Mouse (Mus musculus): Measurements from ENCODE around the gene Cdhr4. TPM values are rescaled to one million over a fixed set of nuclear protein-coding genes. Genes with fewer than 3 reads are reported as not detected.

Cdhr4 gene
- total RNA-seq, 2 experiments from 2014 or later: not detected

DNA sequence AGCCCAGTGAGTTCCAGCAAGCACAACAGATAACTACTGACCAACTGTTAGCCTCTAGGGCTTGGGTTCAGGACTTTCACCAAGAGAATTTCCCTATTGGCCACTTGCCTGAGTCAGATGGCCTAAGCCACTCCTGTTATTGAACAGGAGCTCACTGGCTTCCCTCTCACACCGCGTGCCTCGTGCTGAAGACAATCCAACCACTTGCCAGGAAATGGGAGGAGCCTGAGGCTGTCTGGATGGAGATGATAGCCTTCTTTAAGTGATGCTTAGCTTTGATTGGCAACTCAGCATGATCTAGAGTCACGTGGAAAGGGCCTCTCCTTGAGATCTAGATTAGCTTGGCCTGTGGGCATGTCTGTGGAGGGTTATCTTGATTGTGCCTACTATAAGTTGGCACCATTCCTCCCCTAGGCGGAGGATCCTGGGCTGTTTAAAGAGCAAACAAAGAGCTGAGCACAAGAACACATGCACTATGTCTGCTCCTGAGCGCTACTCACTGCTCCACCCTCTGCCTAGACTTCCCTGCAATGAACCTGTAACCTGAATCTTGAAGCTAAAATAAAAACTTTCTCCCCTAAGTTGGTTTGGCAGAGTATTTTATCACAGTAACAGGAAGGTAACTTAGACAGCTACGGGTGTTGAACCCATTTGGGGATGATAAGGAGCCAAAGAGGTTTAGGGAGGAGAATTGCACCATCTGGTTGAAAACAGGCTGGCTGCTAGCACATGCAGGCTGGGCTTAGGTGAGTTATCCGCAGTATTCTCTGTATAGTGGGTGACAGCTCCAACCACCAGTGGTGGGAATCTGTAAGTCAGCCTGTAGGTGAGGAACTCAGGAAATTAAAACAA, 20.4 kb upstream of the Cdhr4 start:
- ATAC-seq (replicated peaks; ENCODE audit: poor library complexity, severe bottlenecking): peak; percentile 31

DNA sequence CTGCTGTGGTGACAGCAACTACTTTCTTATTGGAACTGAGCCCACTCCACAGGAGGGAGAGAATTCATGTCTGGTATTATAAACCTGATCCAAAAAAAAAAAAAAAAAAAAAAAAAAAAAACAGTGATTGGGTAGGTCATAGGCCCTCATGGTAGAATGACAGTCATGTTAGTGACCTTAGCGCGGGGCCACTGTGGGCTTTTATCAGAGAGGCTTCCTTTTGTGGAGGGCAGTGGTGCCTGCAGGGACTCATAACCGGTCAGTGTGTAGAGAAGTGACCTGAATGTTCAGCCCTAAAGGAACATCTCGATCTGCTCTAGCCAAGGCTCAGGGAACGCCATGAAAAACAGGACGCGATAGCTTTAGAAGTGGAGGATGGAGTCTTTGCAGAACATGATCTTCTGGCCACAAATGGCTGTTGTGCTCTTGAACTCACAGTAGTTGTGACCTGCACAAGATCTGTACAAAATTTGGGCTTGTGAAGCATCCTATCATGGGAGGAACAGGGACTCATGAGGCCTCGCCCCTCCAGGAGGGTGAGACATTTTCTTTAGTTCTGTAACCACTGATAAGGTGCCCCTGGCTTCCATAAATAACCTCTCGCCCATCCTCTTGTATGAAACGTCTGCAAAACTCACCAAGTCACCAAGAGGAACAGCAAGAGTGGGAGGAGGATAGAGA, 17.7 kb upstream of the Cdhr4 start:
- no peak for ATAC-seq (replicated peaks; ENCODE audit: poor library complexity, severe bottlenecking)

DNA sequence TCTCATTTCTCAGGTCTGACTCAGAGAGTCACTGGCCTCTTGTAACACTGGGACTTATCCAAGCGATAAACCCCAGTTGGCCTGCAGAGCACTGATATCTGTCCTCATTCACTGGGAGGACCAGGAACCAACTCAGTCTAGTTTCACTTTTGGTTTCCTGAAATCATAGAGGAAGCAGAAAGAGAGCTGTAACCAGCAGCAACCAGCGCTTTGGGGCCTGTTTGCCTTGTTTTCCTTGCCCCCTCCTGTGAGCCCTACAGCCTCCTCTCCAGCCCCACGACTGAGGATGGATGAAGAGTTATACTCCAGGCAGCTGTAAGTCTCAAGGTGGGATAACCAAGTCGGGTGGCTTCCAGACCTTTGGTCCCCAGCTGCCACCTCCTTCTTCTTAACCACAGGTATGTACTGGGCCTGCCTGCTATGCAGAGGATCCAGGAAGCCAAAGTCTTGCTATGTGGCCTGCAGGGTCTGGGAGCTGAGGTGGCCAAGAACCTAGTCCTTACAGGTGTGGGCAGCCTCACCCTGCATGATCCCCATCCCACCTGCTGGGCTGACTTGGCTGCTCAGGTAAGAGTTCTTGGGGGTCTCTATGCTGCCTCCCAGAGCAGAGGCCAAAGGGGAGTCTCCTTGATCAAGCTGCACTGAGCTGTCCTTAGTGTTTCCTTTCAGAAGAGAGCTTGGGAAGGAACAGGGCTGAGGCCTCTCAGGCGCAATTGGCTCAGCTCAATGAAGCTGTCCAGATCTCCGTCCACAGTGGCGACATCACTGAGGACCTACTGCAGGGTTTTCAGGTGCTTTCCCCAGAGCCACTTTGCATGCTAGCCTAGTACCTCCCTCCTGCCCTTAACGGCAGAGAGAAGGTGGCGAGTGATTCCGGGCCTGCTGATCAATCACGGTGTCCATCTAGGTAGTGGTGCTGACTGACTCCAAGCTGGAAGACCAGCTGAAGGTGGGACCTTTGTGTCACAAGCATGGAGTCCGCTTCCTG, 16.6 kb upstream of the Cdhr4 start, which contains the start of gene Uba7:
Gene Uba7 (plus strand): TSS at position 107 of the 988 bp plus-strand sequence.
- peak; percentile 81 for ATAC-seq (replicated peaks; ENCODE audit: poor library complexity, severe bottlenecking)

DNA sequence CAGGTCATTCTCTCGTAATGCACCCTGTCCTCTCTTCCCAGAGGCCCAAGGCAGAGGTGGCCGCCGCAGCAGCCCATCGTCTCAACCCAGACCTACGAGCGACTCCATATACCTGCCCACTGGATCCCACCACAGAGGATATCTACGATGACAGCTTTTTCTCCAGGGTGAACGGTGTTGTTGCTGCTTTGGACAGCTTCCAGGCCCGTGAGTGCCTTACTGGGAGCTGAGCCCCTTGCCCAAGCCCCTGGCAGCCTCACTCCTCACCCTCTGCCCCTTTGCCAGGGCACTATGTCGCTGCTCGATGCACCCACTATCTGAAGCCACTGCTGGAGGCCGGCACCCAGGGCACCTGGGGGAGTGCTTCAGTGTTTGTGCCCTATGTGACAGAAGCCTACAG, 13.5 kb upstream of the Cdhr4 start:
- ATAC-seq (replicated peaks; ENCODE audit: poor library complexity, severe bottlenecking): no peak

DNA sequence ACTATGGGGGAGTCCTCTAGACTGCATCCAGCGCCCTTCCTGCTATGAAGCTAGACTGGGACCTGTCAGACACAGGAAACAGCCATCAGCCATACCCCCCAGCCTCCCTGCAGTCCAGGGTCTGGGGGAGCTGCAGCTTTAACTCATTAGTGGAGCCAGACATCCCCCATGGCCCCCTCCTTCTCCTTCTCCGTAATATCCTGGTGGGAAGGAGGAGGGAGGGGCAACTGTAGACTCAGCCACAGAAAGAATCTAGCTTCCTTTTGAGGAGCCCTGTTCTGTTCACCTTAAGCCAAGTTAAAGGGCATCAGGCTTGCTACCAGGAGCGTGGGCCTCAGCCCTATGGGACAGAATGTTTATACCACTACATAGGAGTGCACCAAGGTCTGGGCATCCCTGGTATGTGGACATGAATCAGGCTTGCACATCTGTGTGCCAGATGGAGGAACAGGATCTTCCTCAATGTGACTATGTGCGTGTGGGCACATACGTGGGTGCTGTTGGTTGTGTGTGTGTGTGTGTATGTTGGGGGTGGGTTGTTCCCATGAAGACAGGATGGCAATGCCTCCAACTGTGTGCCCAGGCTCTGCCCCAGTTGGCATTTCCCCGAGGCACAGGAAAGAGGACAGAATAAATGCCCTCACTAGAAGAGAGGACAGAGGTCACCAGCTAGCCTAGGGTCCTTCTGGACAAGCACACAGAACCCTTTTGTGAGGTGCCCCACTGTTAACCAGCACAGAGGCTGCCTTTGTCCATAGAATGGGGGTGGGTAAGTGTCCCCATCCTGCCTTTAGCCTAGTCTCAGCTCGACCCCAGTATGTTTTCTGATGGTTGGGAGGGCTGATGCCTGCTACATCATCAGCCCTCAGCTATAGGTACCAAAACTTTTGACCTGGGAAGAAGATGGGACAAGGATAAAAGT, 10.4 kb upstream of the Cdhr4 start:
- peak; percentile 26 for ATAC-seq (replicated peaks; ENCODE audit: poor library complexity, severe bottlenecking)

DNA sequence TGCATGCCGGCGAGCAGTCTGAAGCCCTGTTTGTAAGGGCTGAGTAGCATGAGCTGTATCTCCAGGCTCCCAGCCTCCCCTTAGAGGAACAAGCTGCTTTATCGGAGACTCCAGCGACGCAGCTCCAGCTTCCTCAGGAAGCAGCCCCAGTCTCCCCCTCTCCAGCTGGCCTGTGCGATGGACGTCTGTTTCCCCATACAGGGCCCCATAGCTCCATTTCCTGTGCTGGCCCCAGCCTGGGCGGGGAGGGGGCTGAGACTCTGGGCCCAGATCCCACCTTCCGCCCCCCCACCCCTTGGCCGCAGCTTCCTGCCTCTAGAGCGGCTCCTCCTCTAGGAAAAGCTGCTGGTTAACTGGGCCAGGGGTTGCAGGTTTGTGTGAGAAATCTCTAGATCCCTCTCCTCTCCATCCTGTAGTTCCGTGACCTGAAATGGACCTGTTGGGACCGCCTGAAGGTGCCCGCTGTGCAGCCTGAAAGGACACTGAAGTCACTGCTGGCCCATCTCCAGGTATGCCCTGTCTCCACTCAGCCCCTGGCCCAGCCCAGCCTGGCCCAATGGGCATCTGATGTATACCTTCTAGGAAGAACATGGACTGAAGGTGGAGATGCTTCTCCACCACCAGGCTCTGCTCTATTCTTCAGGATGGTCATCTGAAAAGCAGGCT, 9.5 kb upstream of the Cdhr4 start, which contains the start of gene Gm20661:
Gene Gm20661 (plus strand): TSS at position 378 of the 666 bp plus-strand sequence.
- peak; percentile 52 for ATAC-seq (replicated peaks; ENCODE audit: poor library complexity, severe bottlenecking)

DNA sequence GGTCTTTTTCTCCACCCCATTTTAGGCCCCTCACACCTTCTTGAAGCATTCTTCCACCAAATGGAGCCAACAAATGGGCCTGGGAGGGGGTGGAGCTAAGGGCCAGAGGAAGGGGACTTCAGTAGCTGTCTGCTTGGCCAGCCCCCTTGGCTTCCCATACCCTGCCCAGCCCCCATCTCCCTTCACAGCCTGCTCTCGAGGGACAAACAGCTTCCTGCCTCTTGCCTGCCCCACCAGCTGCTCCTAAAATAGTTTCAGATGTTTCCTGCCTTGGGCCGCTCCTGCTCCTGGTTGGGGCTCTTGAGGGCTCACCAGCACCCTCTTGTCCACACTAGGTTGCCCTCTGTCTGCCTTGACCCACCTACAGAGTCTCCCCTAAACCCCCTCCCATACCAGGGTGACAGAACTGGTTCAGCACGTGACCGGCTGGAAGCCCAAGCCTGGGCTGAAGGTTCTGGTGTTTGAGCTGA, 8.8 kb upstream of the Cdhr4 start:
- ATAC-seq (replicated peaks; ENCODE audit: poor library complexity, severe bottlenecking): peak; percentile 33

DNA sequence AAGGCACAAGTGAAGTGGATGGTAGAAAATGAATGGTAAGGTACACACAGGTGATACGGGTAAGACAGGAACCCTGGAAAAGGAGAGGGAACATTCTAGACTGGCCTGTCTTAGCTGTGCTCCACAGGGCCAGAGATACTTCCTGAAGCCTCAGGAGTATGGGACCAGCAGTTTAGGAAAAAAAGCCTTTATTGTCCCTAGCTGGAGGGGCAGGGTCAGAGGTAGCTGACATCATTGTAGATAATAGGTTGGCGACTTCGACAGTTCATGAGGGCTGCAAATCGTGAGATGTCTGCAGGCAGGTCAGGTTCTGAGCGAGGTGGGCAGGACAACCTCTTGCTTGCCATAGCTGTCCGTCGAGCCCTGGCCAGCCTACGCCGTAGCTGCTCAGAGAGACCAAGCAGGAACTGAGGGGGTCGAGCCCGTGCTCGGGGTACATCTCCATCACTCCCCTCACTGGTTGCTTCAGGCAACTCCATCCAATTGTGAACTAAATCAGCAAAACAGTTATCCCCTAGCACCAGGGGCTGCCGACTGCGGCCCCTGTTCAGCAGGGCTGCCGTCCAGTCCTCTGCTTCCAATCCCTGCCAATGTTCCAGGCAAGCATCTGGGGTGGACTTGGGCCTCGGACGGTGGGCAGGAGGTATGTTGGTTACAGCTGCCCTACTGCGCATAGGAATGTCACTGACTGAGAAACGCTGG, 8.1 kb upstream of the Cdhr4 start:
- ATAC-seq (replicated peaks; ENCODE audit: poor library complexity, severe bottlenecking): no peak

DNA sequence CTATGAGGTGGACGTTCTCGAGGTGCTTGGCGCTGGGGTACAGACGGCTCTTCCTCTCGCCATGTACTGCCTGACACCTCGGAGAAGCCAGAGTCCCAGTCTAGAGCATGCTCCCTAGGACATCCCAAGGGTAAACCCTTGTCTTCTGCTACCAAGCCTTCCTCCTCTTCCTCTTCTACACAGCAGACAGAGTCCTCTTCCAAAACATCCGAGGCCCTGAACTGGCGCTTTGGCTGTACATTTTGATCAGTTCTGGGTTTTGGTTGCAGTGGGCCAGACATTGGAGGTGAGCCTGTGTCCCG, 7.6 kb upstream of the Cdhr4 start:
- ATAC-seq (replicated peaks; ENCODE audit: poor library complexity, severe bottlenecking): no peak

DNA sequence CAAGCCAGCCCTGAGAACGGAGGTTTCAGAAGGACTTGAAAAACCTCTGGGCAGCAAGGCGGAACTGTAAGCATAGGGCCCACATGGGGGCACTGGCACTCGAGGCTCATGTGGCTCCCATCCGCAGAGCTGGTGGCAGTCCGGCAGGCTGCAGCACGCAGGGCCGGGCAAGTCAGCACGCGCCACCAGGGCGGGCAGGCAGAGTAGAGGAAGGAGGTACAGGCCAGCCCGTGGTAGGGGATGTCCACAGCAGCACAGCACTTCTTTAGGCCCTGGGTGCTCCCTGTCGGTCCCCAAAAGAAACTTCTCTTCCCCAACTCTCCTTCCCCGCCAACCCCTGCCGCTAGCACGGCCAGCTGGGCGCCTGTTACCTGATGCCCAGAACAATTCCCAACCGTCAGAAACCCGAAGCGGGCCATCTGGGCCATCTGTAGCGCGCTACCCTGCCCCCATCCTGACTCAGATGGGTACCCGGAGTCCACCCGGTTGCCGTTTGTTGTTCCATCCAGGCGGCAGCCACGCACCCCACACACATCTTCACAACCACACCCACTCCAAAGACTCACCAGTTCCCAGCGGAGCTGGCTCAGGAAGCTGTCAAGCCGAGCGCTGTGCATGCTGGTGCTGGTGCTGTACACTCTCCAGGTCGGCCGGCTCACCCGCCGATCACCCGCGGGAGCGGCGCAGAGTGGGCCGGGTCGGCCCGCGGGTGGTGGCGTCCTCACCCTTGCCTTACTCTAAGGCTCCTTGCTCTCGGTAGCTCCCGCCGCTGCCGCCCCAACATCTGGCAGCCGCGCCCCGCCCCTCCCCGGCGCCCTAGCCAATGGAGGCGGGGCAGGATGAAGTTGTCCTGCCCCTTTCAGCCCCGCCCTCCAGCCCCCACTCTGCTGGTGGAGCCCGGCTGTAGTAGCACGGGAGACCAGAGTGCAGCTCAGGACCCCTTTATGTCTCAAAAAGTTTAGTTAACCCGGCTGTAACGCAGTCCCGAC, 6.9 kb upstream of the Cdhr4 start, which contains the start of gene Inka1:
Gene Inka1 (minus strand): TSS at position 749 of the 989 bp plus-strand sequence.
- peak; percentile 41 for ATAC-seq (replicated peaks; ENCODE audit: poor library complexity, severe bottlenecking)

DNA sequence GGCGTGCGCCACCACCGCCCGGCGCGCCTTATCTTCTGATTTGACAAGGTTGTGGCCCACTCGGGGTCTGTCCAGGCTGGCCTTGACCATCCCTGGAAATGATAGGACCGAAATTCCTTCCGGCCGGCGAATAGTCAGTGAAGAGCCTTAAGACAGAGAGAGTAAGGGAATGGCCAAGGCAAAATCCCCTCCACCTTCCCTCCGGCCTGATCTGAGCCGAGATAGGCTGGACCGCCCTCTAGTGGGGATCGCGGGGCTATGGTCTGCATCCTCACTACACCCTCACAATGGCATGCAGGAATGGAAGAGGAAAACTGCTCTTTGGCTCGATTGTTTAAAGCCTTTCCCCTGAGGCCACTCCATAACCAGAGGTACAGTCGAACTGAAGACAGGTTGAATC, 5.9 kb upstream of the Cdhr4 start:
- ATAC-seq (replicated peaks; ENCODE audit: poor library complexity, severe bottlenecking): peak; percentile 27

DNA sequence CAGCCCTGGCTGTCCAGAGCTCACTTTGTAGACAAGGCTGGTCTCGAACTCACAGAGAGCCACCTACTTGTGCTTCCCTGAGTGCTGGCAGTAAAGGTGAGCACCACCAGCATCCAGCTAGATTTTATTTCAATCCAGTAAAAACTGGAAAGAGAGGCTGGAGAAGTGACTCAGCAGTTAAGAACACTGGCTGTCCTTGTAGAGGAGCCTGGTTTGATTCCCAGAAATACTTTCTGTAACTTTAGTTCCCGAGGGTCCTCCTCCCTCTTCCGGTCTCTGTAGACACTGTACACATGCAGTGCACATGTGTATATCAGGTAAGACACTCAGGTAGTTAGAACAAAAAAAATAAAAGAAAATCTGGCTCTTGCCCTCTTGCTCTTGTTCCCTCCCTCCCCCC, 4.3 kb upstream of the Cdhr4 start:
- ATAC-seq (replicated peaks; ENCODE audit: poor library complexity, severe bottlenecking): no peak

DNA sequence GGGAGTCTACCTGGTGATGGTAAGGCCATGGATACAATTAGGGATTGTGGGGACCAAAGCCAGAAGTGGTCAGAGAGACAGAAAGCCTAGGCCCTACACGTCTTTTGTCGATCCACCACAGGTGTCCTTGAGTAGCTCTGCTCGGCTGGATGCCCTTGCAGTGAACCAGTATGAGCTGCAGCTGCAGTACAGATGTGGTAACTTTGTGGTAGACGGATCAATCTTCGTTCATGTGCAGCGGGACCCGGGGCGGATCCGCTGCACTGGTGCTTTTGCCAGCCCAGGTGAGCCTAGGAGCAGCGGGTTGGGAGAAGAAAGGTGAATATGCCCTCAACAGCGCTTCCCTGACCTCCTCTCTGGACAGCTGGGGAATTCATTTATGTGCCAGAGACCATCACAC, 716 bp downstream of the Cdhr4 start:
- ATAC-seq (replicated peaks; ENCODE audit: poor library complexity, severe bottlenecking): no peak

DNA sequence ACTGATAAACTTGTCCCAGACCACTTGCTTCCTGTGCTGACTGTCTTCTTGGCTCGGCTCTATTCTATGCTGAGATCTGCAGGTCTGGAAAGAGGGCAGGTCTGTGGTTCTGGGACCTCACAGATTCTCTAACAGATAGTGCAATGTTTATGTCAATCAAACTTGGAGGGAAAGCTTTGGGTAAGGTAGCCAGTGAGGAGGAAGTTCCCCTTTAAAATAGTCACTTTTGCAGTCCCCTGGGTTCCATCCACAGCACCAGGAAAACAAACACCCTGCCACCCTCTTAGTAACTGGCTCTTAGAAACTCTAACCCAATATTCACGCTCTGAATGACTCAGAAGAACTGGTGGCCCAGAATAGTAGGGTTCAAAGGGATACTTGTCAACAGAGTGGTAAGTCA, 2.2 kb downstream of the Cdhr4 start:
- peak; percentile 52; the same call in 1 of the 2 replicates for ATAC-seq (replicated peaks; ENCODE audit: poor library complexity, severe bottlenecking)

DNA sequence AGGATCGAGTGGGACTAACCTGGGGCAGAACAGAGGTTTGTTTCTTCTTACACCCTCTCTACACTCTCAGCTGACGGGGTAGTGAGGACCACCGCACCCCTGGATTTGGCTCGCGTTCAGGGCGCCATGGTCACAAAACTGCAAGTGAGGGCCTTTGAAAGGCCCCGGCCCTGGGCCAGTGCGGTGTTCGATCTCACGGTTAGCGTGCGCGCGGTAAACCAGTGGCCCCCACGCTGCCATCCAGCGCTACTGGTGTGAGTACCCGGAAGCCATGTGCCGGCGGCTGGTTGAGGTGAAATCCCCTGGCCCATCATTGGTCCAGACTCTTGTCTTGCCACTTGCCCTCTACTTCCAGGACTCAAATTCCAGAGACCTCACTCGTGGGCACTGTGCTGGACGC, 3.2 kb downstream of the Cdhr4 start:
- no peak for ATAC-seq (replicated peaks; ENCODE audit: poor library complexity, severe bottlenecking)

DNA sequence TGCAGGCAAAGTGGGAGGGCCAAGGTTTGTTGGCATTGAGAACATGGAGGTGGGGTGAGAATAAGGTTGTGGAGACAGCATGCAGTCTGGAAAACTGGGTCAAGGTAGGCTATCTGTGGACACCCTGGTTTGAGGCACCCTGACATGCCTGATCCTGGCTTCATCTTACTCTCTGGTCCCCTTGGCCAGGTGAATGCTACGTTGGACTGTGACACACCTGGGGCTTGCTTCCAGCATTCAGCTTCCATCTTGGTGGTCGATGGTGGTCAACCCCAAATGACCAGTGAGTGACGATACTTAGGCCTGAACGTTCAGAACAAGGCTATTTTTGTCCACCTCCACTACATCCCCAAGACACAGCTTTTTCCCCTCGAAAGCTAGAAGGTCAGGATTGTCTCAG, 3.8 kb downstream of the Cdhr4 start, which contains the start of gene Gm20662:
Gene Gm20662 (plus strand): TSS at position 301 of the 400 bp plus-strand sequence.
- no peak for ATAC-seq (replicated peaks; ENCODE audit: poor library complexity, severe bottlenecking)

All from granulocyte monocyte progenitor cell, adult 5-6 weeks (primary cell).